Mouse (Mus musculus): ENCODE data around the gene Ap1s2.
A peak's percentile ranks its signal among the peaks of the same experiment; 100 is the strongest.

Ap1s2 gene

DNA sequence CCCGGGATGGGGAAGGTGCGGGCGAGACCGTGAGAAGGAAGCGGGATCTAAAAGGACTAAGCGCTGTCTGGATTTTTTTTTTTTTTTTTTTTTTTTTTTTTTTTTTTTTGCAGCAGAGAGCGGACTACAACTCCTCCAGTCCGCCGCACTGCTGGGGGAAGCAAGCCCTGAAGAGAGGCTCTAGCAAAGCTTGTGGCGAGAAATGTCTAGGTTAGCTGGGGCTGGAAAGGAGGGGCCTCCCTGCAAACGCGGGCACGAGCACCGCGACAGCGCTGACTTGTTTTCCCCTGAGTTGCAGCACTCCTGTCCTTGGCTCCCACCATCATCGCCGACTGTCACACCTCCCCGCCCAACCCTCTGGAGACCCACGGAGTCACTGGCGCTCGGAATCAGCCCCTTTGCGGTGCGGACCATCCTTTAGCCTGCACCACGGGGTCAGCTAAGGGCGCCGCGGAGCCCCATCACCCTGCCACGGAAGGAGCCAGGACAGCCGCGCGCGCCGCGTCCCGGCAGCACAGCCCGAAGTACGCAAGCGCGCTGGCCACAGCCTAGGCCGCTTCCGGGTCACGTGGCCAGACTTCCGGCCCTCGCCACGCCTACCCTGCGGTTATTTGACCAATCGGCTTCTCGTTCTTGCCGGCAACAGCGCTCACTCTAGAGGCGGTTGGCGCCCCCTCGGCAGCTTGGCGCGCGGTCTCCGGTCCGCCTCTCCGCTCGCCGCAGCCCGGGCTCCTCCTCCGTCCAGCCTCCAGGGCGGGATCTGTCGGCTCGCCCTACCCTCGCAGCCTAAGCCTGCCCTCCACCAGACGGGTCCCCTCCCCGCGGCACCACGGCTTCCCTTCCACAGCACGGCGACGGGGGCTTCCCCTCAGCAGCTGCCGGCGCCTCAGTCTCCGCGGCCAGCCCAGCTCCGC is at the start of gene Ap1s2:
Ap1s2 (plus strand) TSS at position 681 of the 914 bp plus-strand sequence.
- DNase-seq (ENCODE audit: low read depth, low spot score), result peak; percentile 80

DNA sequence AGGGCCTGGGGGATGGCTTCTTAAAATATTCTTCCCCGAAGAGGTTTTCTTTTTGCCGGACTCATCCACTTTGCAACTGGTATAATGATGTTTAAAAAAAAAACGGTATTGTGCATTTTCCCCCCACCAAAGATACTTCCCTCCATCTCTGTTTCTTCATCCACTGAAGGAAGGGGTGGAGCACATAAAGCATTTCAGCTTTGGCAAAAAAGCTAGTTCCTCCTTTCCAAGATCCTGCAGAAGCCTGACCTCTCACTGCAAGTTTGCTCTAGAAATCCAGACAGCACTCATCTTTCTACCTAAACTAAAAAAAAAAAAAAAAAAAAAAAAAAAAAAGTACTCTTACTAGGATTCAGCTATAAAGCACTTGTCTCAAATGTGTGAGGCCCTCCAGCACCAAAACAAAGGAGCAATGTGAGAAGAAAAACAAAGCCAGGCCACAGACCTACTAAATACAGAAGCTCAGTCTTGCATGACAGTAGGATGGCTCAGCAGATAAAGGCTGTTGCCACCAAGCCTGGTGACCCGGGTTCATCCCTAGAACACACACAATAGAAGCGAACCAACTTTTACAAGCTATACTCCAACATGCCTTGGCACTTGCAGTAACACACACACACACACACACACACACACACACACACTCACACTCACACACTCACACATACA is 41.0 kb upstream of the Ap1s2 start:
- no peak for DNase-seq (ENCODE audit: low read depth, low spot score)

DNA sequence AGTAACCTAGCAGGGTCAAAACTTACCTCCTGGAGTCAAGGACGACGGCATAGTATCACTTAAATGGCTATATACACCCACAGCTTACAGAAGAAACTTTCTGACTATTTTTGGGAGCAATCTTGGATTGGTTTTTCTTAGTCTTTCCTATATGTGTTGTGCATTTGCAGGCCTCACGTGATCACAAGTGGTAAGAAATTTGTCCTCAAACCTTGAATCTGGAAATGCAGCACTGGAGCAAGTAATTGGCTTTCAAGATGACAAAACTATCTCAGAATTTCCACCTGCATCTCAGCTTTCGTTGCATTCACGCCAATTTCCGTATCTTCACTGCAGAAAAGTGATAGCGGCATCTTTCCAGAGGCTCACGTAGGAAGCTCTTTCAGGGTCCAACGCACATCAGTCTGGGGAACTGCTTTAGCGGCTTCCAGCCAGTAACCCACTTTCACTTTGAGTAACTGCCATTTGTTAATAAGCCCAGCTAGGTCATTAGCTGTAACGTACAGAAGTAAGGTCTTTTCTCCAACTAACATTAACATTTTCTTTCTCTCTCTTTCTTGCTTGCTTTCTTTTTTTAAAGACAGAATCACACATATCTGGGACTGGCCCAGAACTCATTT is 40.0 kb upstream of the Ap1s2 start:
- DNase-seq (ENCODE audit: low read depth, low spot score), result no peak

DNA sequence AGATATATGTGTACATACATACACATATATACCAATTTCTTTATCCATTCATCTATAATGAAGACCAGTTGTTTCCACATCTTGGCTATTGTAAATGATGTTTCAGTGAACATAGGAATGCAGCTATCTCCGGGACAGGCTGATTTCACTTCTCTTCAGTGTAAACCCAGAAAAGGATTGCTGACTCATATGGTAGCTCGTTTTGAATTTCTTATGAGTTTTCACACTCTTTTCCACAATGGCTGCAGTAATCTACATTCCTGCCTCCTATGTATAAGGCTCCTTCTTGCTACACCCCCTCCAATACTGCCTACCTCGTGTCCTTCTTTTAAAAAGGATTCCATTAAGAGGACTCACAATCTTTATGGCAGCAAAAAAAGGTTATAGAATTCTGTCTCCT is 32.9 kb upstream of the Ap1s2 start:
- no peak for DNase-seq (ENCODE audit: low read depth, low spot score)

DNA sequence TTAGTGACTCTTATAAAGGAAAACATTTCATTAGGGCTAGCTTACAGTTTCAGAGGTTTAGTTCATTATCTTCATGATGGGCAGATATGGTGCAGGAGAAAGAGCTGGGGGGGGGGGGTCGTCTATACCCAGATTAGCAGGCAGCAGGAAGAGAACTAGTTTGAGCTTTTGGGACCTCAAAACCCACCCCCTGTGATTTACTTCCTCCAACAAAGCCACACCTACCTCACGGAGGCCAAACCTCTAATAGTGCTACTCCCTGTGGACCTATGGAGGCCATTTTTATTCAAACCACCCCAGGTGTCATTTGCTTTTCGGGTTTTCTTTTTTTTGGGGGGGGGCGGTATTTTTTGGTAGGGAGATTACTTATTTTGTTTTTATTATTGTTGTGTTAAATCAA is 32.2 kb upstream of the Ap1s2 start:
- no peak for DNase-seq (ENCODE audit: low read depth, low spot score)

DNA sequence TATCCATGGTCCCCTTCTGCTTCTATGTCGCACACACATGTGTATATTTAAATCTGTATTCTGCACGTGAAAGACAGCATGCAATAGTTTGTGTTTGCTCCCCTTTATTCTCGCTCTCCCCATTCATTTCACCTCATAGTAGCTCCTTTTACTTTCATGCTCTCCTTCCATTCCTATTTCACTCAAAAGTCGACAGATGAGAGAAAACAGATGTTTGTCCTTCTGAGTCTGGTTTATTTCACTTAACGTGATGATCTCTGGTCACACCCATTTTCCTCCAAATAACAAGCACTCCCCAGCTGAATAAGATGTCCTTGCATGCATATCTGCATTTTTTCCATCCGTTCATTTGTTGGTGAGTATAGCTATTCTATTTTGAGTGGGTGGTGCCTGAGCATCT is 29.8 kb upstream of the Ap1s2 start:
- DNase-seq (ENCODE audit: low read depth, low spot score), result no peak

DNA sequence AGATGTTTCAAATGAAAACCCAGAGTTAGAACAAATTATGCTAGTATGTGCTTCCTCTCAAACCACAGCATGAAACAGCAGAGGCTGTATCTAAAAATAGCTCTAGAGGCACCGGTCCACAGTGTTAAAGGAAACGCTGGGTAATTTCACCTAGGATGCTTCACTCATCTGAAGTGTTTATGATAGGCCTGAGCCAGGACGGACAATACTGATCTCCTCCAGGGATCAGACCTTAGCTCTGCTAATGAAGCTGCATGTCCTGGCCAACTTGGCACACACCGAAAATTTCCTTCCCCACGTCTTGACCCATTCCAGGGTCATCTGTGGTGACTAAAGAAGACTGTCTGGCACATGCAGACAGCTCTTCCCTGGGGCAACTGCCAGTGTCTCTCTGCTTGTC is 29.4 kb upstream of the Ap1s2 start:
- no peak for DNase-seq (ENCODE audit: low read depth, low spot score)

DNA sequence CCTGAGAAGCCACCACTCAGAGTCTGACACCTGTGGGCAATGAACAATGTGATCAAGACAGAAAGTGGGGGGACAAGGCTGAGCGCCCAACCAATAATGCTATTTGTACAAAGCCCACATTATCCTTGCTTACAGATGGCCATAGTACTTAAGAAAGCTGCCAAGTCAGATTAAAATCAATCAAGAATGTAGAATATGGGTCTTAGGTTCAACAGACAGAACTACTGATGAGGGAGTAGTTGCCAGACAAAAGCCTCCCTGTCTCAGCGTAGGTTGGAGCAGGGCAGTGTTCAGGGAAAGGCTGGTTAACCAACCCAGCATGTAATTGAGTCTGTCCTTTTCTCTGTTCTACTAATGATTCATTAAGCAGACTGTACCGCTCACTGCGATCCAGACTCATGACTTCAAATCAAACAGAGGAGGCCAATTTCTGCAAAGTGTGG is 23.3 kb upstream of the Ap1s2 start:
- no peak for DNase-seq (ENCODE audit: low read depth, low spot score)

DNA sequence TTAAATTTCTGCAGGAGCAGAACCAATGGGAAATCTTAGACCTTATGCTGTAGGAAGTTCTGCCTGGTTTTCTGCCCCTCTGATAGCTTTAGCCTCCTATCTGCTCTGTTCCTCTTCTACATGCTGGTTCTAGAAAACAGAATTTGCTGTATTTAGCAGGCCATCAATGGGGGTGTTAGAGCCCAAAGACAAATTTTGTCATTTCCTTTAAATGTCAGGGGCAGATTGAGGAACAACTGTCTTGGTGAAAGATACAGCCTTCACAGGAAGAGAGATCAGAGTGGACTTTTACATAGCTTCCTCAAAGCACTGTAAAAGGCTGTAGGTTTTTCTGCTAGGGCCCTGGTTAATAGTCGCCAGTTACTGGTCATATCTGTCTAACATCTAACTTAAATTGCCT is 11.5 kb upstream of the Ap1s2 start:
- no peak for DNase-seq (ENCODE audit: low read depth, low spot score)

DNA sequence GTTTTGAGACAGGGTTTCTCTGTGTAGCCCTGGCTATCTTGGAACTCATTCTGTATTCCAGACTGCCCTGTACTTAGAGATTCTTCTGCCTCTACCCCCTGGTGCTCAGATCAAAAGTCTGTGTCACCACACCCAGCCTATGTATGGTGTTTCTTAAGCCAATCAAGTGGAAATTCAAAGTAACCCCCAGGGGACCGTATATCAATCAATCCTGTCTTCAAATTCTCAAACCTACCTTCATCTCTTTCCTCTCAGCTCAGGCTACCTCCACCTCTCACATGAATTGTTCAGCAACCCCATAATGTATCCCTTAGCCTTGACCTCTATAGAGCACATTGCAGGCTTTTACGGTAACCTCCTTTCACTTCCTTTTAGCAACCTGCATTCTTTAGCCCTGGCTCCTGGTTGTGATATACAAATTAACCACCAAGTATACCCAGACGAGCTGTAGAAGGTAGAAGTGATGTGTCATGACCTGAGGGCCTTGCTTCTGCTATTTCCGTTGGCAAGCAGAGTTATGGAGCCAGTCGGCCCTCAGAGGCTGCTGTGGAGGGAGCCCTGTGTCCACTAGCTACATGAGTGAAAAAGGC is 9.3 kb upstream of the Ap1s2 start:
- no peak for DNase-seq (ENCODE audit: low read depth, low spot score)

DNA sequence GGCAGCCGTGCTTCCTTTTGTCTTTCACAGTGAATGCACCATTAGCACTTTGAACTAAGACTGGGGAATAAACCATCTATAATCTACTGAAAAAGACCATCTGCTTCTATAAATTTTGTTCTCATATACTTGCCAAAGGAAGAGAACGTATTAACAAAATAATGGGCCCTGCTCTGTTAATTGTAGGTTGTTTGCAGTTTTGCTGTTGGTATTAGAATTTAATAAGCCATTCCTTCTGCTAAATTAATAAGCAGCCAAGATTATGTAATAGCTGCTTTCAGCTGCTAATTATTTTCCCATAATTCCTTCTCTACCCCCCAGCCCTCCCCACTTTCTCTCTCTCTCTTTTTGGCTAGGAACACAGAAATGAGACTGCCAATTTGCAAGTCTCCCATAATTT is 2.0 kb upstream of the Ap1s2 start:
- no peak for DNase-seq (ENCODE audit: low read depth, low spot score)

DNA sequence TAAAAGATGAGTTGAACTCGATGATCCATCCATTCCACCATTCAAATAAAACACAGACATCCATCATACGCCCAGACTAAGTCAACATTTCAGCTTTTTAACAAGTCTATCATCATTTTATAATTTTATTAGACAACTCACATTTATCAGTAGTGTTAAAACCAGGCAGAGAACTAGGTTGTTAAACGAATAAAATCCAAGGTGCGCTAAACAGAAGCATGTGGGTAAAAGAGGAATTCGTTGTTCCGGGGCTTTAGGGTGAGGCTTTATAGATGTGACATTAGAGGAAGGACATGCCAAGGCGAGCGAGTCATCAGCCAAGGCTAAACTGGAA is 847 bp upstream of the Ap1s2 start:
- DNase-seq (ENCODE audit: low read depth, low spot score), result no peak

DNA sequence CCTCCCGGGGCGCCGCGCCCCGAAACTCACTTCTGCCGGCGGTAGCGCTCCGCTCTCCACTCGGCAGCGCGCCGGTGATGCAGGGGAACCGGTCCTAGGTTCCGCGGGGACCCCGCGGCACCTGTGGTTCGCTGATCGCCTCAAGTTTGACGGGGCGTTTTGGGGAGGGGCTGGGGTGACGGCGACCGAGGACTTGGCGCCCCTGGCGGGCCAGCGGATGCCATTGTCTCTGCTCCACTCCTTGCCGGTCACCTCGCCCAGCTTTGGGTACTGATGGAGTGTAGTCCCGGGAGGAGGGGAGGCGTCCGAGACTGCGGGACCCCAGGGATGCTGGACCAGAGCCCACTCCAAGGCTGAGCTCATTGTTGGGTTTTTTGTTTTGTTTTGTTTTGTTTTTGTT is 564 bp downstream of the Ap1s2 start:
- DNase-seq (ENCODE audit: low read depth, low spot score), result no peak

DNA sequence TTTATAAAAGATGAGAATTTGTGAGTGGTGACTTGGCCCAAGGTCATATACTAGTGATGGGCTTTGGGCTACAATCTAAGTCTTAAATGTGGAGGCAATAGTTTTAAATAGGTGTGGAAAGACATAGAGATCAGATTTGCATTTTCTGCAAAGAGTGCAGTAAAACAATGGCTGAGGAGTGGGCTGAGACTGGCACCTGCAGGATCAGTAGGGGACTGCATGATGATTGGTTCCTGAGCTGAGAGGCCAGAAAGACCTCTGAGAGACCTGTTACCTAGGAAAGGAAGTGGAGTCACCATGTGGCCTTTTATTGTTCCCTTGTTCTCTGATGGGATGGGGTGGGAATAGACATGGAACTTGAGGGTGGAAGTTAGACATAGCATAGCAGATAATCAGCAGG is 4.0 kb downstream of the Ap1s2 start:
- no peak for DNase-seq (ENCODE audit: low read depth, low spot score)

DNA sequence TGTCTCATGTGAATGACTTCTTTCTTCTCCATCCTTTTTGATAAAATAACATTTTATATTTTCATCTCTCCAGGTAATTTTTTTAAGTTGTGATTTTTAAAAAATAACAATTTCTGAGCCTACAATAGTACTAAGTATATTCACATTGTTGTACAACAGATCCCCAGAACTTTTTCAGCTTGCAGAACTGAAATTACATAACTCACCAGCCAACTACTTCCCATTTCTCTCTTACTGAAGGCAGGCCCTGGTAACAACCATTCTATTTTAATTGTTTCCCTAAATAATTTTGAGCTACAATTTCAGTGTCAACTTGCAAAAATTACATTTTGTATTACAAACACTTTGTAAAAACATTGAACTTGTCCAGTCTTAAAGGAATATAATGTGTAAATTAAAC is 20.7 kb downstream of the Ap1s2 start:
- no peak for DNase-seq (ENCODE audit: low read depth, low spot score)

DNA sequence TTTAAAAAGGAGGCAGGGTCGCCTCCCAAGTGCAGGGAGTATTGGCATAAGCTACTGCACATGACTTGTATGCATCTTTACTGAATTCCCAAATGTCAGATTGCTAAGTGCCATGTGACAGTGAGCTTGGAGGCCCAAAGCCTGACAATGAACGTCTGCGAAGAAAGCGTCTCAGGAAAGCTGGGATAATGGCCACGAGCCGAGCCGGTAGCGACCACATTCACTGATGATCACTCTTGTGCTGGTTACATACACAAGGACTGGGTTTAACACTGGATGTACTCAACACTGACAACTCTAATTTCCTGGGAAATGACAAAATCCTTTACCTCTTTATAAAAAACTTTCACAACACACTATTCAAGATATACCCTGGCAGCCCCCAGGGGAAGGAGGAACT is 25.9 kb downstream of the Ap1s2 start:
- DNase-seq (ENCODE audit: low read depth, low spot score), result no peak

DNA sequence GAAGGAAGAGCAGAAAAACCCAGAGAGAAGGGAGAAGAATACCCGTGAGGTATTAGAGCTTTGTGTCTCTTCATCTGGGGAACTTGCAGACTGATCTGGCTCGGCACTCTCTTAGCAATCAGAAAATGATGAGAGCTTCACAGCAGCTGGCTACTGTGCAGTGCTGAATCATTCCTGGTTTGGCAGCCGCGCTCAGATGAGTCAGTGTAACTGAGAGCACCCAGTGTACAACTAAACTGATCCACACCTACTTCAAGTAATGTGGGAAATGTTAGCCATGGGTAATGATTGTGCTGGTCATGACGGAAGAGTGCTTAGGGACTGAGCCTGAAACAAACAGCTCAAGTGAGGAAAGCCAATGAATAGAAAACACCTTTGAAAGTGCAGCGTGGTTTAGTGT is 29.8 kb downstream of the Ap1s2 start:
- no peak for DNase-seq (ENCODE audit: low read depth, low spot score)

DNA sequence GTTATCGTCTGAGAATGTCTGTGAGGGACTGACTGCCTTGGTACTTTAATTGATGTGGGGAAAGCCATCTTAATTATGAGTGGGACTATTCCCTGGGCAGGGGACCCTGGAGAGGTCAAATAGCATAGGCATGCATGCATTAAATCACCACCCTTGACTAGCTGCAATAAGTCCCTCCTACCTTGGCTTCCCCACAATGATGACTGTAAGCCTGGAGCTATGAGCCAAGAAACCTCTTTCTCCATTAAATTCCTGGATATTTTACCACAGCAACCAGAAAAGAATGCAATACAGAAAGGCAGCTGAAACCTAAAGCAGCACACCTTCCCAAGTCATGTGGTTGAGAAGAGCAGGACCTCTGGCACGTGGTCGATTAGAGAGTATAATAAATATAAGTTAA is 35.6 kb downstream of the Ap1s2 start:
- DNase-seq (ENCODE audit: low read depth, low spot score), result no peak

DNA sequence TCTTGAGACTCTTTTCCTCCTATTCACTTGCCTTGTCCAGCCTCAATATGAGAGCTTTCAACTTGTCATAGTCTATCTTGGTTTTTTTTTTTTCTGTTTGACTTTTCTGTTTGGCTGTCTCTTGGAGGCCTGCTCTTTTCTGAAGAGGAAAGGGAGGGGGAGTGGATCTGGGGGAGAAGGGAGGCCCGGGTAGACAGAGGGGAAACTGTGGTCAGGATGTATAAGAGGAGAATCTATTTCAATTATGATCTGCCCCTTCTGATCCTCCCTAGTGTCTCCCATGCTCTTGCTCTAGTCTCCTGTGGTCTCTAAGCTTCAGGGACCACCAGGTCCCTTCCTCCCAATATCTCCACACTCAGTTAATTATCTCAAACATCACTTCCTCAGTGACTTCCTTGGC is 42.8 kb downstream of the Ap1s2 start:
- no peak for DNase-seq (ENCODE audit: low read depth, low spot score)

DNA sequence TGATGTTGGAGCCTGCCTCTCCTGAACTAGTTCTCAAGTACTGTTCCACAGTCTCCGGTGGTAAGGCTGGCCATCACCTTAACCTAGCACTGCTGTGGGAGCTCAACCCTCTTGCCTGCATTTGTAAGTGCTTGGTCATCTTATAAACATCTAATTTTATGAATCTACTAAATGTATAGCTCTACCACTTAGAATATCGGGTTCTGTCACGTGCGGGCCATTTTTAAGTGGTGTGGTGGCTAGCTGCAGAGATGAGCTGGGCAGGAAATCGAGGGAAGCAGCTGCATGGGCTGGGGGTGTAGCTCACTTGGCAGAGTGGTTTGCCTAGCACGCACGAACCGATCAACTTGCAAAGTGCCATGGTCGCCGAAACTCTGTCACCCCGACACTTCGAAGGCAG is 48.6 kb downstream of the Ap1s2 start:
- no peak for DNase-seq (ENCODE audit: low read depth, low spot score)

DNA sequence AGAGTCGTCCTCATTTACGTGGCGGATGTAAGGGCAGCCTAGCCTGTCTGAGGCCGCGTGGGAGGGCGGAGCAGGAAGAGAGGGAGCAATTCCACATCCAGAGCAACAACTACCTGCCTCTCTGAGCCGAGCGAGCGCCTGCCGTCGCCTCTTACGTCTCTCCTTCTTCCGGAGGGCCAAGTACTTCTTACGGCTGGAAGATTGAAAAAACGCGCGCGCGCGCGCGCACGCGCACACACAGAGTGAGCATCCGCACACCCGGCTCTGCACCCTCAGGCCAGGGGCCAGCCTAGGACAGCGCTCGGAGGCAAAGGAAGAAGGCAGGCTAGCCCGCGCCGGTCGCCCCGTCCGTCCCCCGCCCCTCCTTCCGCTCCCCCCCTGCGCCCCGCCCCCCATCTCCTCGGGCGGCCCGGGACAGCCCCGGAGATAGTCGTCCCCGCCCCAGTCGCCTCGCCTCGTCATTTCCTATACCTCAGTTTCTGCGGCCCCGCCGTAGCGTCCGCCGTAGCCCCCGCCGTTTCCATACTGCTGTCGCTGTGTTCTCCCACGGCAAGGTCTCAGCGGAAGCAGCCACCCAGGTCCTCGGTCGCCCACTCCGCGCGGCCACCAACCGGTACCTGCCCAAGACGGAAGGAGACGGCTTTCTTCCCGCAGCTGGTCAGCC is 49.1 kb downstream of the Ap1s2 start:
- DNase-seq (ENCODE audit: low read depth, low spot score), result no peak

DNA sequence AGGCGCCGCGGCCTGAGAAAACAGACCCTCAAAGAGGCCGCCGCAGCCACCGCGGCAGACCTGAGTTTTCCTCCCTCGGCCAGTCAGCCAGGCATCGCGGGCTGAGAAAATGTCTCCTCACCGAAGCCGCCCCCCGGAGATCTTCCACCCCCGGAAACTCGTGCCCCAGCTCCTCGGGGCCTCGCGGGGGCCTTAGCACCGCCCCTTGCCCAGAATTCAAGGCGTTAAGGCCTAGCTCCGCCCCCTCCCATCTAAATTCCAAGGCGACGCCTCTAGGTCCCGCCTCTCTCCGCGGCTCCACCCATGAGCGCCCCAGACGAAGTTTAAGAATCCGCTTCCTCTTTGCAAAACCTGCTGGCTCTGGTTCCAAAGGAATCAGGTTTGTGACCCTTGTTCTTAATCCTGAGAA is 49.7 kb downstream of the Ap1s2 start, which contains the start of gene Zrsr2:
Zrsr2 (minus strand) TSS at position 195 of the 409 bp plus-strand sequence.
- DNase-seq (ENCODE audit: low read depth, low spot score), result peak; percentile 69

Measured in retina, adult 2 months (tissue).